Mouse (Mus musculus) Patski (cell line): ENCODE results near the gene Bcl2a1a. TPM values are rescaled to one million over a fixed set of nuclear protein-coding genes. Genes with fewer than 3 reads are reported as not detected.
"Not testable (repeated sequence)": the region's sequence is repeated elsewhere in the genome, so short reads cannot be mapped to it uniquely, and the experiment has no call there.

Experiments
- ATAC-seq: fragments of 100-300 bp; one replicate; pipeline ENCODE4 v1.8.0; 2021
- CTCF ChIA-PET: fragments of 350-600 bp; sonication (Branson Sonifier 250); formaldehyde crosslinking; loops from one replicate; lab custom pipeline; 2022; ENCODE audit warnings: inconsistent platforms; lab: Charles Lee
- POLR2A ChIA-PET: fragments of 350-600 bp; sonication (Branson Sonifier 250); formaldehyde crosslinking; loops from one replicate; lab custom pipeline; 2022; ENCODE audit warnings: antibody characterized with exemption, inconsistent platforms; lab: Charles Lee
- DNase-seq: peaks from one replicate; pipeline ENCODE4 v3.0.0-alpha.2; 2011; ENCODE audit warnings: low read depth, low spot score
- H3K27me3 ChIP-seq: fragments of 371-371 bp; one replicate; pipeline ENCODE4 v1.5.1; 2021
- CTCF ChIP-seq: fragments of 100-300 bp; IDR thresholded peaks from one replicate; pipeline ENCODE4 v1.5.1; 2021
- in situ Hi-C: fragments of 300-500 bp; cut with MboI; formaldehyde crosslinking; loops from 3 replicates; pipeline ENCODE4 v1.11.1; 2018; ENCODE audit warnings: low pct_unique_long_range_greater_than_20kb, mixed read lengths
- polyA plus RNA-seq: library from polyadenylated mRNA; unstranded; gene quantifications from one replicate; pipeline ENCODE4 v1.2.3, GENCODE M21; 2021

The Bcl2a1a gene
- not detected for polyA plus RNA-seq

DNA sequence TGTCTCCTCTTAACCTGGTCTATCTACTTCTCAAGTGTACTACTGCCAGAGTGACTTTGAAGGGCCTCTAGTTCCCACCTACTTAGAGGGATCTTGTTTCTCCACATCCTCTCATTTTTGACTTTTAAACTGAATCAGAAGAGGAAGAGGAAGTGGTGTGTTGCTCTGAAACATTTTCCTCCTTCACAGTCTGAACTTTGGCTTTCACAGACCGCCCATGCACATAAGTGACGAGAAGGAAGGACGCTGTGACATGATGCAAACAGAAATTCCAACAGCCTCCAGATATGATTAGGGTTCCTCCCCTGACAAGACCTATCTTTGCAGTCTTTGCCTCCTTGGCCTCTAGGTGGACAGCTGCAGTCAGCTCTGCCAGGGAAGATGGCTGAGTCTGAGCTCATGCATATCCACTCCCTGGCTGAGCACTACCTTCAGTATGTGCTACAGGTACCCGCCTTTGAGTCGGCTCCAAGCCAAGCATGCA, at the start of gene Bcl2a1a:
TSS of gene Bcl2a1a (plus strand) at position 231 of the 484 bp plus-strand sequence.
- ATAC-seq, CTCF ChIA-PET, in situ Hi-C loops, POLR2A ChIA-PET, DNase-seq, H3K27me3 ChIP-seq: not testable (repeated sequence)

DNA sequence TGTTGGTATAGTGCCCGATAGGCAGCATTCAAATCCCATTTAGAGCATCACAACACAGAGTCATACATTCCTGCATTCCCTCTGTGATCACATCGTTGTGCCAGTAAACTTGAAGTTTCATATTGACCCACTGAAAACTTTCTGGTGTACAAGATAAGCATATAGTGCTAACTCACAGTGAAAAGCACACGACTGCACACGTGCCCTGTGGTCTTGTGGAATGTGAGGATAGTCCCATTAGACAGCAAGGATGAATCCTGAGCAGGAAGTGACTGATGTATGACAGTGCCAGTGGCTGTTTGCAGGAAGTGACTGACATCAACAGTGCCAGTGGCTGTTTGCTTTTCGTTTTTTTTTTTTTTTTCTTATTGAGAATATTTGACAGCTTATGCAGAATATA, 40.1 kb upstream of the Bcl2a1a start:
- H3K27me3 ChIP-seq, ATAC-seq, in situ Hi-C loops, POLR2A ChIA-PET, CTCF ChIA-PET, DNase-seq: not testable (repeated sequence)

GRCm38 (mm10) chr9:88938312-88938711, 18.4 kb upstream of the Bcl2a1a start:
- DNase-seq, ATAC-seq, CTCF ChIA-PET, H3K27me3 ChIP-seq, POLR2A ChIA-PET, in situ Hi-C loops: not testable (repeated sequence)
- TF ChIP-seq CTCF, result peak; percentile 35

GRCm38 (mm10) chr9:88951466-88951865, 5.2 kb upstream of the Bcl2a1a start:
- H3K27me3 ChIP-seq, DNase-seq, in situ Hi-C loops, ATAC-seq, CTCF ChIA-PET, POLR2A ChIA-PET: not testable (repeated sequence)

- DNase-seq, POLR2A ChIA-PET, in situ Hi-C loops, ATAC-seq, CTCF ChIA-PET, H3K27me3 ChIP-seq: not testable (repeated sequence)
These were observed 3.5 kb upstream of the Bcl2a1a start for GRCm38 (mm10) chr9:88953151-88953550.

DNA sequence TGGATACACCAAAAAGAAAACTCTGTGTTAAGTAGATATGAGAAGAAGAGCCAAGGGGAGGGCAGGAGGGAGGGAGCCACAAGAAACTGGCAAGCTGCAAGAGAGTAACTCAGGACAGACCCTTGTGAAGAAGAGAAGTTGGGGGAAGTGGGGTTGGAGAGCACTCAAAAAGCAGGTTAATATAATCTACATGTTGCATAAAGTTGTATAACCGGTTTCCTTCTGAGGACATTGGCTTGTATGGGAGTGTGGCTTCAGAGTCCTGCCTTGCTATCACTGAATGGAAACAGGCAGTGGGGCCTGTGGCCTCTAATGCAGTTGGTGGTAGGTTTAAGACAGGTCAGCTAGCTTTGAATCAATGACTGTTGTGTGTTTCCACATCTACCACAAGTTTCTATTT, 1.5 kb upstream of the Bcl2a1a start:
- in situ Hi-C loops, POLR2A ChIA-PET: not testable (repeated sequence)

DNA sequence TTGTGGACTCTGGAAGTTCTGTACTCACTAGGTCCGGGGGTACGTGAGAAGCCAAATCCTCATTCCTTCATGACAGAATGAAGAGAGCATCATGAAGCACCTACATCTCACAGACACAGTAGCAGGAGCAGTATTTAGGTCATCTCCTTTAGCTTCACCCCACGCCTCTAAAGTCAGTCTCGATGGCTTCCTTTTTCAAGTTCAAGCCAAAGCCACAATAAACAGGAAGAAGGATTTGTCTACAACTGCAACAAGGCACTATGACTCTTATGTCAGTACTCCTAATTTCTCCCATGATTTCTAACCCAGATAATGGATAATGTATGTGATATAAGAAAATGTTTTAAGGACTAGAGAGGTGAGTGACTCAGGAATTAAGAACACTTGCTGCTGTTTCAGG, 665 bp upstream of the Bcl2a1a start:
- POLR2A ChIA-PET, CTCF ChIA-PET: not testable (repeated sequence)

More for the DNA sequence above, 1.5 kb upstream of the Bcl2a1a start:
- H3K27me3 ChIP-seq, DNase-seq, ATAC-seq, CTCF ChIA-PET: not testable (repeated sequence)

GRCm38 (mm10) chr9:88958891-88959290, 2.2 kb downstream of the Bcl2a1a start:
- TF ChIP-seq CTCF, result no peak
- no peak for DNase-seq
- no peak for ATAC-seq
- in situ Hi-C loops, result no loop called here
- ChIA-PET CTCF (no interaction called here), POLR2A (no interaction called here)
- H3K27me3 ChIP-seq, result no peaks in the 10 kb centered on the region

More for the DNA sequence above, 665 bp upstream of the Bcl2a1a start:
- in situ Hi-C loops, H3K27me3 ChIP-seq, ATAC-seq, DNase-seq: not testable (repeated sequence)

DNA sequence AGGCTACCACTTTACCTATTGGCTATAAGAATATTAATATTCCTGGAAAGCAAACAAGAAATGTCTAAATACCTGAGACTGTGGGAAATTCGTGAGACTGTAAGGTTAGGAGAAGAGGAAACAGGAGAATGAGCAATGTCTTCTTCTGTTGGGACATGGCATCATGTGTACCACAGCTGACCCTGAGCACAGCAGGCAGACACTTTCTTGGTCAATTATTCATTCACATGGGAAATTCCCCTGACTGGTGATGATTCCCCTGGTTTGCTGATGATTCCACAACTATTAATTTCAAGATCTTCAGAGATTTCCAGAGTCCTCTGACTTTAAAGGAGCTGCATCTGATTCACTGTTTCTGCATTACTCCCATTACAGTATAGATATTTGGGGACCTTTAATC, 3.3 kb downstream of the Bcl2a1a start:
- DNase-seq, CTCF ChIA-PET, ATAC-seq, in situ Hi-C loops, POLR2A ChIA-PET, H3K27me3 ChIP-seq: not testable (repeated sequence)

- CTCF ChIA-PET, H3K27me3 ChIP-seq, ATAC-seq, POLR2A ChIA-PET, DNase-seq, in situ Hi-C loops: not testable (repeated sequence)
These were observed 9.8 kb downstream of the Bcl2a1a start for GRCm38 (mm10) chr9:88966462-88966861.

GRCm38 (mm10) chr9:88969502-88969901, 12.8 kb downstream of the Bcl2a1a start:
- H3K27me3 ChIP-seq, POLR2A ChIA-PET, DNase-seq, in situ Hi-C loops, CTCF ChIA-PET: not testable (repeated sequence)
- peak; percentile 57 for ATAC-seq

- H3K27me3 ChIP-seq, in situ Hi-C loops, DNase-seq, CTCF ChIA-PET, POLR2A ChIA-PET, ATAC-seq: not testable (repeated sequence)
These were observed 20.2 kb downstream of the Bcl2a1a start for GRCm38 (mm10) chr9:88976875-88977274.

DNA sequence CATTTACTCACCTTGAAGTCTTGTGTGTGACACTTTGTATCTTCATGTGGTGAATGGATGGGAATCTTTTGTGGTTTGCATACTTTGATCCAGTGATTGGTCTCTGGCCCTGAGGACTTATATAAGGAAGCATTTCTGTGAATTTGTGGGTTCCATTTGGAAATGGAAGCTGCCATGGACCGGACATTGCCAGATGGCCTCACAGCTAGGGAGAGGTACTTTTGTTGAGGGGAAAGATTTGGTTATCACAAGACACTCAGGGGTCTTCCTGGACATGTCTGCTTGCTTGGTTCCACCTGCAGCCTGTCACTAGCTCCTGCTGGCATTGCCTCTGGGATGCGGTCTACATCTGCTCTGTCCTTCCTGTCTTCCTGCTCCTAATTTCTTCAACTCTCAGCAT, 23.1 kb downstream of the Bcl2a1a start:
- H3K27me3 ChIP-seq, DNase-seq, in situ Hi-C loops, CTCF ChIA-PET, POLR2A ChIA-PET, ATAC-seq: not testable (repeated sequence)

DNA sequence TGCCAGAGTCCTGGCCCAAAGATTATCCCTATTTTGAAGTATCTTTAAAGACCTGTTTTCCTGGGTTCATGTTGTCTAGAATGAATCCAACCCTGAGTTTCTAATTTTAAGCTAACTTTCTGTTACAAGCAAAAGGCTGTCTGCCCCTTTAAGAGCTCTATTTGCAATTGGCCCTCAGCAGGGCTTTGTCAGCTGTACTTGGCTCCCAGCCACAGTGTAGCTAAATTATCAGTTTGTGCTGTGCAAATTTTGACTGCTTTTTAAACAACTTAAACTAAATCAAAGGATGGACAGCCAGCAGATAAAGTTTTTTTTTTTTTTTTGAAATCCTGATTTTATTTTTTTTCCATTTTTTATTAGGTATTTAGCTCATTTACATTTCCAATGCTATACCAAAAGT, 44.8 kb downstream of the Bcl2a1a start:
- DNase-seq, in situ Hi-C loops, H3K27me3 ChIP-seq, CTCF ChIA-PET, ATAC-seq, POLR2A ChIA-PET: not testable (repeated sequence)
